In the genomic region with DNA sequence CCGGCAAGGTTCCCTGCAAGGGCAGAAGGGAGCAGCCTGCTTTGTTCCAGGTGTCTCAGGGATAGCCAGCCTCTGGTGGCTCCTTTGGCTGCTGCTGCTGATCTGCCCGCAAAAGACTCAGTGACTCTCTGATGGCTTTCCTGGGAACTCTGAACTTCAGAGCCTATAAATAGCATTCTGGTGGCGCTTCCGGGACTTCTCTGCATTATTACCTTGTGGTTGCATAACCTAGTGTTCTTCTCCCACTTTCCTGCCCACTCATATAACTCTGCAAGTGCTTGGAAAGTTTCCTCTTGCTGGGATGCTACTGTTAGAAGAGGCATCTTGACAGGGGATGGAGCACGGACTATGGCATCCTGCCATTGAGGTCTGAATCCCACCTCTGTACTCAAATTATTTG, we compare ENCODE assay signal across 20 mouse cellular contexts. TPM values are rescaled to one million over a fixed set of nuclear protein-coding genes. Genes with fewer than 3 reads are reported as not detected.
"Had no signal": no experiment of that assay in that cellular context is flagged by ENCODE, and none has a peak within 500 bp of the region (broad histone marks: within the 10 kb centered on the region; RNA-seq: fewer than 3 reads in every experiment).

No protein-coding gene starts in this region.

- H3K27ac ChIP-seq: liver, embryonic 14.5 days; midbrain, embryonic 10.5 days; midbrain, embryonic 12.5 days; neural tube, embryonic 13.5 days; neural tube, embryonic 15.5 days; stomach, embryonic 15.5 days; stomach, postnatal 0 days had no signal

- H3K36me3 ChIP-seq: midbrain, embryonic 10.5 days; midbrain, embryonic 12.5 days; neural tube, embryonic 13.5 days; neural tube, embryonic 15.5 days; stomach, embryonic 15.5 days had no signal

- H3K4me3 ChIP-seq: midbrain, embryonic 10.5 days; midbrain, embryonic 12.5 days; myocyte; neural tube, embryonic 13.5 days; neural tube, embryonic 15.5 days; stomach, embryonic 15.5 days had no signal

- H3K4me2 ChIP-seq: lung, embryonic 14.5 days; midbrain, embryonic 12.5 days; neural tube, embryonic 13.5 days; neural tube, embryonic 15.5 days; stomach, embryonic 15.5 days had no signal

- H3K9me3 ChIP-seq: midbrain, embryonic 10.5 days; midbrain, embryonic 12.5 days; neural tube, embryonic 13.5 days; neural tube, embryonic 15.5 days; stomach, embryonic 15.5 days had no signal

- H3K4me1 ChIP-seq: midbrain, embryonic 10.5 days; midbrain, embryonic 12.5 days; neural tube, embryonic 13.5 days; neural tube, embryonic 15.5 days; stomach, embryonic 15.5 days had no signal

- H3K27me3 ChIP-seq: neural tube, embryonic 13.5 days; neural tube, embryonic 15.5 days; stomach, embryonic 15.5 days had no signal

- DNase-seq: lung, adult 18-20 months; lung, embryonic 14.5 days; lung, postnatal 14 days; lung, postnatal 4 days; midbrain, embryonic 14.5 days; retina, postnatal 1 day; right cerebral cortex, adult 18-20 months; spleen, adult 18-20 months had no signal

- H3K9ac ChIP-seq: liver, embryonic 14.5 days; lung, embryonic 14.5 days; midbrain, embryonic 12.5 days; neural tube, embryonic 13.5 days; neural tube, embryonic 15.5 days; stomach, embryonic 15.5 days had no signal

- ATAC-seq: midbrain, embryonic 16.5 days had no signal

RNA-seq across cellular contexts. Expression of a gene that starts 6.3 kb away (rescaled TPM):
- total RNA-seq: megakaryocyte-erythroid progenitor cell, adult 5-6 weeks had no signal
- polyA plus RNA-seq: midbrain, embryonic 10.5 days; midbrain, embryonic 12.5 days; midbrain, embryonic 14.5 days; midbrain, embryonic 16.5 days; myocyte; neural tube, embryonic 11.5 days; neural tube, embryonic 13.5 days; neural tube, embryonic 15.5 days had no signal

RNA-seq across cellular contexts. Expression of a gene that starts 15.7 kb away (rescaled TPM):
- total RNA-seq: megakaryocyte, adult 5-6 weeks; megakaryocyte-erythroid progenitor cell, adult 5-6 weeks had no signal
- polyA plus RNA-seq: midbrain, embryonic 10.5 days; midbrain, embryonic 12.5 days; midbrain, embryonic 14.5 days; myocyte; neural tube, embryonic 11.5 days; neural tube, embryonic 13.5 days; neural tube, embryonic 15.5 days had no signal

RNA-seq across cellular contexts. Expression of a gene that starts 59.4 kb away (rescaled TPM):
- polyA plus RNA-seq: lung, embryonic 14.5 days; myocyte had no signal
